Mouse (Mus musculus) thymus, adult 2 months (tissue): ENCODE measurements around the gene Qrich1.

Source experiments
- CTCF ChIP-seq: fragments of 200-500 bp; IDR thresholded peaks from 2 replicates; pipeline ENCODE4 v1.5.1; 2012; ENCODE audit warnings: mild to moderate bottlenecking, control low read depth, low read length, moderate library complexity, borderline replicate concordance; ENCODE audit not compliant: control insufficient read depth, poor library complexity, insufficient read depth; ENCODE audit errors: extremely low read depth
- POLR2A ChIP-seq: fragments of 200-500 bp; IDR thresholded peaks from 2 replicates; pipeline ENCODE4 v1.6.1; 2012; ENCODE audit warnings: mild to moderate bottlenecking, low read length, control low read depth, moderate library complexity; ENCODE audit not compliant: control insufficient read depth, poor library complexity, insufficient read depth; ENCODE audit errors: extremely low read depth

- TF ChIP-seq POLR2A (peak; percentile 55; the same call in 1 of the 2 replicates), CTCF (peak; percentile 58)
These were observed 53.0 kb downstream of the Qrich1 start, which contains the start of gene Dalrd3 for GRCm38 (mm10) chr9:108569381-108570206.
